Mouse (Mus musculus) hindbrain, embryonic 16.5 days (tissue): ENCODE data around the gene Ptpre. TPM values are rescaled to one million over a fixed set of nuclear protein-coding genes. Genes with fewer than 3 reads are reported as not detected.

ENCODE experiments used
- ATAC-seq: fragments of 200-750 bp; cut with Nextera tagmentation; 2 replicates; pipeline ENCODE4 v1.8.0; 2017; ENCODE audit warnings: moderate TSS enrichment, moderate library complexity
- H3K27ac ChIP-seq: fragments of 300-500 bp; sonication (generic); 2 replicates; pipeline ENCODE4 v1.5.1; 2014; ENCODE audit warnings: low read depth, mild to moderate bottlenecking, control low read depth, low read length, moderate library complexity
- H3K27me3 ChIP-seq: fragments of 300-500 bp; sonication (generic); replicated peaks from 2 replicates; pipeline ENCODE4 v1.6.1; 2014; ENCODE audit warnings: low read length; ENCODE audit not compliant: control insufficient read depth, insufficient read depth
- H3K36me3 ChIP-seq: fragments of 300-500 bp; sonication (generic); 2 replicates; pipeline ENCODE4 v1.6.1; 2014; ENCODE audit warnings: mild to moderate bottlenecking, low read length, moderate library complexity, mixed read lengths; ENCODE audit not compliant: control insufficient read depth, insufficient read depth
- H3K4me1 ChIP-seq: fragments of 300-500 bp; sonication (generic); 2 replicates; pipeline ENCODE4 v1.6.1; 2014; ENCODE audit warnings: low read depth, low read length; ENCODE audit not compliant: control insufficient read depth, insufficient read depth
- H3K4me2 ChIP-seq: fragments of 300-500 bp; sonication (generic); 2 replicates; pipeline ENCODE4 v1.6.1; 2014; ENCODE audit warnings: mild to moderate bottlenecking, low read length, control low read depth, moderate library complexity
- H3K4me3 ChIP-seq: fragments of 300-500 bp; sonication (generic); 2 replicates; pipeline ENCODE4 v1.5.1; 2014; ENCODE audit warnings: mild to moderate bottlenecking, low read length, control low read depth, moderate library complexity
- H3K9ac ChIP-seq: fragments of 300-500 bp; sonication (generic); 2 replicates; pipeline ENCODE4 v1.6.1; 2014; ENCODE audit warnings: low read depth, mild to moderate bottlenecking, control low read depth, low read length, moderate library complexity
- H3K9me3 ChIP-seq: fragments of 300-500 bp; sonication (generic); 2 replicates; pipeline ENCODE4 v1.6.1; 2014; ENCODE audit warnings: mild to moderate bottlenecking, low read length, moderate library complexity; ENCODE audit not compliant: control insufficient read depth
- WGBS: fragments of 180-500 bp; shearing (Covaris S2); extraction: QIAGEN DNeasy Blood & Tissue Kit; methylation state at CpG from one replicate; pipeline ENCODE4 v1.1.7; 2014; 5-methylcytosine and 5-hydroxymethylcytosine counted together
- polyA plus RNA-seq: library from polyadenylated mRNA; unstranded; fragments of >200 nt; fragmentation: Nextera tagmentation; extraction: Ambion mirVana; gene quantifications from 2 replicates; pipeline ENCODE4 v1.2.1, GENCODE M21; 2015

The Ptpre gene
- polyA plus RNA-seq, 1 experiment from 2014 or later = 8.1 TPM

DNA sequence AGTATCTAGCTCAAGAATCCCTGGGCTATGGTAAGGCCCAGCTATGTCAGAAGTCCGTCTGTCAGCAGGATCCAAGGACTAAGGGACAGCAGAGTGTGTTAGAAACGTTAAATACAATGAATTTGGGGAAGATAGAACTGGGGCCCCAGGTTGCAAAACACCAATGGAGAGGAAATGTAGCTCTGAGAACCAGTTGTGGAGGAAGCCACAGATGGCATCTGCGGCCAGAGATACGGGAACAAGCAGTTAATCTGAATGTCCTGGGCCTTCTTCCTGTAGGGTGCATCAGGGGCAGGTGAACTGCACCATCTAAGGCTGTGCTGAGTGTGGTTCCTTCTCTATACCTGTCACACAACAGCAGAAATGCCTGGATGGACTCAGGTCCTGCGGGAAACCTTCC lies 43.8 kb downstream of the Ptpre start:
- no peak overlapping the region for H3K9ac ChIP-seq
- ATAC-seq = no peak
- H3K27me3 ChIP-seq = no peaks in the 10 kb centered on the region
- no peak overlapping the region for H3K27ac ChIP-seq
- H3K9me3 ChIP-seq = no peaks in the 10 kb centered on the region
- no peaks in the 10 kb centered on the region for H3K4me1 ChIP-seq
- 83% methylated on average over 5 of the region's 5 CpGs for WGBS
- H3K4me2 ChIP-seq = no peak overlapping the region
- H3K4me3 ChIP-seq = no peak overlapping the region
- H3K36me3 ChIP-seq = no peaks in the 10 kb centered on the region

DNA sequence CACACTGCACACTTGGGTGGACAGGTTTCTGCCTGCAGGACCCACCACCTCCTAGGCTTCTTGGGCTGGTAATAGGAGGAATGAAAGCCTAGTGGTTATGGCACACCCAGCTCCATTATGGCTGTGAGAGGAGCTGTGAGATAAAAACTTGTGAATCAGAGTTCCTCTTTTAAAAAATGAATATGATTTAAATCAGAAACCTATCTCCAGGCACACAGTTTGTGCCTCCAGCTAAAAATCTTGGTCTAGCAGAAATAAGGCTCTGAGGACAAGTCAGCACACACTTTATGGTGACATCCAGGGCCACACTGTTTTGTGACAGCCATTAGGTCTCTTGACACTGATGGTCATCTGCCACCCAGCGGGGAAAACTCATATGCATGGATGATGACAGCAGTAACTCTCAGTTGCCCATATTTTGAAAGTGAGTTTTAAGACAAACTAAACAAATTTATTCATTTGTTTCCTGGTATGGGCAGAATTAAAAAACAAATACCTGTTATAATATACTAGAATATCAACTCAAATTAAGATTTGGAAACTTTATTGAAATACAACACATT lies 47.9 kb downstream of the Ptpre start:
- Histone ChIP-seq H3K36me3 (no peaks in the 10 kb centered on the region), H3K4me1 (no peaks in the 10 kb centered on the region; the same call in 1 of the 2 replicates), H3K27ac (no peak overlapping the region), H3K4me2 (no peak overlapping the region), H3K4me3 (no peak overlapping the region), H3K27me3 (no peaks in the 10 kb centered on the region), H3K9me3 (no peaks in the 10 kb centered on the region), H3K9ac (no peak overlapping the region)
- 82% methylated on average over 1 of the region's 1 CpGs for WGBS
- no peak for ATAC-seq

DNA sequence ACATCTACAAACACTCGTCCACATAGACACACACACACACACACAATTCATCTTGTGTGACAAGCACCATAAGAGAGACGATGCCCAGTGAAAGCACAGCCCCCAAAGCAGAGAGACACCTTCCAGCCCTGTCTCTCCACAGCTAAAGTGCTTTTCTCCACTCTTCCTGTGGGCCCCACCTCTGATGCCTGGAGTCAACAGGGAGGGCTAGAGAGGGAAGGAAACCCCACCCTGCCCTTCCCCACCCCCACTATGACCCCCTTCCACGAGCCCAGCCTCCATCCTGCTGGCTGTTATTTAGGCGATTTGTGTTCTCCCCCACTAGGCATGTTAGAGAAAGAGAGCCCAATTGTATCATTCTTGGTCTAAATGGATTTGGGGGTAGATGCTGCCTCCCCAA lies 49.1 kb downstream of the Ptpre start:
- H3K27me3 ChIP-seq = no peaks in the 10 kb centered on the region
- no peak overlapping the region for H3K27ac ChIP-seq
- 50% methylated on average over 4 of the region's 4 CpGs for WGBS

GRCm38 (mm10) chr7:135587821-135588575 lies 50.7 kb downstream of the Ptpre start:
- Histone ChIP-seq H3K4me1 (no peaks in the 10 kb centered on the region; the same call in 1 of the 2 replicates), H3K4me2 (no peak overlapping the region), H3K27me3 (no peaks in the 10 kb centered on the region), H3K4me3 (no peak overlapping the region), H3K27ac (no peak overlapping the region), H3K36me3 (no peaks in the 10 kb centered on the region), H3K9ac (no peak overlapping the region), H3K9me3 (no peaks in the 10 kb centered on the region)
- no peak for ATAC-seq
- 63% methylated on average over 2 of the region's 2 CpGs for WGBS

More for the DNA sequence above, 49.1 kb downstream of the Ptpre start:
- Histone ChIP-seq H3K4me1 (no peaks in the 10 kb centered on the region; the same call in 1 of the 2 replicates), H3K4me2 (no peak overlapping the region), H3K4me3 (no peak overlapping the region), H3K9me3 (no peaks in the 10 kb centered on the region), H3K9ac (no peak overlapping the region), H3K36me3 (no peaks in the 10 kb centered on the region)
- no peak for ATAC-seq

DNA sequence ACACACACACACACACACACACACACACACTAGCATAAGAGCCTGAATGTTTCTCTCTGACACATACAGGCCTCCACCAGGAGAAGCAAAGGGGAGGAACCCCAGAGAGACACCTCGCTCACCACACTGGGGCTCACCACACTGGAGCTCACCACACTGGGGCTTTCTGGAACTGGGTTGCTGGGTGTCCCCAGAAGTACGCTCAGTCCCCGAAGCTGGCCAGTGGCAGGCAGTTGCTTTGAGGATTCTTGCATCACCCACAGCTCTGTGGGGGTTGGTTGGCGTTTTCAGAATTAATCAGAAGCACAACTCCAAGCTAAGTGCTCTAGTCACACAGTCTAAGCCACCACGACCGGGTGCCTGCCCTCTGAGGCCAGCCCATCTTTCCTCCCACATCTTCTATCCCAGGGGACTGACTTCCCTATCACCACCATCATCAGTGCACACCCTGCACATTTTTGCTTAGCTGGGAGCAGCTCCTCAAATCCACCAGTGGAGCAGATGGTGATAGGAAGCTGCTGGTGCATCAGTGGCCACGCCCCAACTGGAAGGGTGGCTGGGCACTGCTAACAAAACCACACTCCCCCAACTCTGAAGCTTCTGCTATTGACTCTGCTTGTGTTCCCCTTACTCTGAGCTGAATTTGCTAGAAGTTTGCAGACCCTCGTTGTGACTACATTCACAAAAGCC lies 51.5 kb downstream of the Ptpre start:
- no peak for ATAC-seq
- Histone ChIP-seq H3K4me2 (no peak overlapping the region), H3K9ac (no peak overlapping the region), H3K4me1 (no peaks in the 10 kb centered on the region; the same call in 1 of the 2 replicates), H3K27me3 (no peaks in the 10 kb centered on the region), H3K36me3 (no peaks in the 10 kb centered on the region), H3K27ac (no peak overlapping the region), H3K9me3 (no peaks in the 10 kb centered on the region), H3K4me3 (no peak overlapping the region)
- 85% methylated on average over 8 of the region's 8 CpGs for WGBS

DNA sequence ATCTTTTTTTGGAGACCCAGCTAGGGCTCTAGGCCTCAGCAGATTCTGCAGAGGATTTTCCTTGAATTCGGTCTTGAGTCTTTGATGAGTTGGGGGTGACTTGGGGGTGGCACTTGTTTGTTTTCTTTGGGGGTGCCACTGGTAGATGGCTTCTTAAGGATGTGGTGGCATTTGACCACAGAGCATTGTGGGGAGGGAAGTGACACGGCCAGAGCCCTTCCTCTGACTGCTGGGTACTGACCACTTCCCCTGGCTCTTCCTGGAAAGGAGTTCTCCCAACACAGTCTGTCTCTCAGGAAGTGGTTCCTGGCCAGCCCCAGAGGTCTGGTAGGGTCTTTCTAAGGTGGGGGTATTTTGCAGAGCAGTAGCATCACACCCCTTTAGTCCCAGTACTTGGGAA lies 54.2 kb downstream of the Ptpre start:
- no peak for ATAC-seq
- no peaks in the 10 kb centered on the region; the same call in none of the 2 replicates for H3K4me1 ChIP-seq
- H3K36me3 ChIP-seq = no peaks in the 10 kb centered on the region
- 89% methylated on average over 2 of the region's 2 CpGs for WGBS
- H3K27ac ChIP-seq = no peak overlapping the region
- H3K27me3 ChIP-seq = no peaks in the 10 kb centered on the region
- H3K9ac ChIP-seq = no peak overlapping the region
- no peaks in the 10 kb centered on the region for H3K9me3 ChIP-seq
- H3K4me2 ChIP-seq = no peak overlapping the region
- no peak overlapping the region for H3K4me3 ChIP-seq

- no peak overlapping the region for H3K4me2 ChIP-seq
- no peak overlapping the region for H3K27ac ChIP-seq
- no peaks in the 10 kb centered on the region for H3K36me3 ChIP-seq
- WGBS = 73% methylated on average over 5 of the region's 5 CpGs
- ATAC-seq = no peak
- no peaks in the 10 kb centered on the region for H3K9me3 ChIP-seq
- H3K27me3 ChIP-seq = no peaks in the 10 kb centered on the region
- H3K4me1 ChIP-seq = peaks cover 7% of the 10 kb centered on the region
- H3K4me3 ChIP-seq = no peak overlapping the region
- H3K9ac ChIP-seq = no peak overlapping the region
Observed at GRCm38 (mm10) chr7:135593286-135593685, 56.0 kb downstream of the Ptpre start.

- no peaks in the 10 kb centered on the region for H3K36me3 ChIP-seq
- no peak for ATAC-seq
- H3K9me3 ChIP-seq = no peaks in the 10 kb centered on the region
- H3K4me2 ChIP-seq = no peak overlapping the region
- 81% methylated on average over 3 of the region's 3 CpGs for WGBS
- no peak overlapping the region for H3K27ac ChIP-seq
- no peak overlapping the region for H3K4me3 ChIP-seq
- H3K4me1 ChIP-seq = peaks cover 7% of the 10 kb centered on the region
- H3K27me3 ChIP-seq = no peaks in the 10 kb centered on the region
- H3K9ac ChIP-seq = no peak overlapping the region
Observed at GRCm38 (mm10) chr7:135593825-135594224, 56.5 kb downstream of the Ptpre start.

GRCm38 (mm10) chr7:135594676-135595075 lies 57.4 kb downstream of the Ptpre start:
- Histone ChIP-seq H3K4me1 (peaks cover 7% of the 10 kb centered on the region), H3K27me3 (no peaks in the 10 kb centered on the region), H3K27ac (no peak overlapping the region), H3K4me3 (no peak overlapping the region), H3K4me2 (no peak overlapping the region), H3K9me3 (no peaks in the 10 kb centered on the region), H3K9ac (no peak overlapping the region), H3K36me3 (no peaks in the 10 kb centered on the region)
- ATAC-seq = no peak
- WGBS = 73% methylated on average over 7 of the region's 7 CpGs
